Mouse (Mus musculus) midbrain, embryonic 16.5 days (tissue): ENCODE measurements around the gene Gm30083. TPM values are rescaled to one million over a fixed set of nuclear protein-coding genes. Genes with fewer than 3 reads are reported as not detected.

ENCODE experiments used
- ATAC-seq: fragments of 200-750 bp; cut with Nextera tagmentation; 2 replicates; pipeline ENCODE4 v1.8.0; 2017; ENCODE audit warnings: moderate TSS enrichment
- H3K27ac ChIP-seq: fragments of 300-500 bp; sonication (generic); 2 replicates; pipeline ENCODE4 v1.5.1; 2014; ENCODE audit warnings: mild to moderate bottlenecking, low read length, mixed read lengths
- H3K27me3 ChIP-seq: fragments of 300-500 bp; sonication (generic); 2 replicates; pipeline ENCODE4 v1.6.1; 2014; ENCODE audit warnings: low read depth, low read length, mixed read lengths; ENCODE audit not compliant: control insufficient read depth, insufficient read depth
- H3K36me3 ChIP-seq: fragments of 300-500 bp; sonication (generic); 2 replicates; pipeline ENCODE4 v1.6.1; 2014; ENCODE audit warnings: mild to moderate bottlenecking, low read length, moderate library complexity, mixed read lengths; ENCODE audit not compliant: control insufficient read depth, insufficient read depth
- H3K4me1 ChIP-seq: fragments of 300-500 bp; sonication (generic); 2 replicates; pipeline ENCODE4 v1.6.1; 2014; ENCODE audit warnings: mild to moderate bottlenecking, low read length, mixed read lengths; ENCODE audit not compliant: control insufficient read depth, insufficient read depth
- H3K4me2 ChIP-seq: fragments of 300-500 bp; sonication (generic); 2 replicates; pipeline ENCODE4 v1.6.1; 2014; ENCODE audit warnings: mild to moderate bottlenecking, low read length, mixed read lengths
- H3K4me3 ChIP-seq: fragments of 300-500 bp; sonication (generic); 2 replicates; pipeline ENCODE4 v1.5.1; 2014; ENCODE audit warnings: low read depth, mild to moderate bottlenecking, low read length, moderate library complexity, mixed read lengths
- H3K9ac ChIP-seq: fragments of 300-500 bp; sonication (generic); 2 replicates; pipeline ENCODE4 v1.6.1; 2014; ENCODE audit warnings: low read depth, low read length, mixed read lengths
- H3K9me3 ChIP-seq: fragments of 300-500 bp; sonication (generic); replicated peaks from 2 replicates; pipeline ENCODE4 v1.6.1; 2014; ENCODE audit warnings: mild to moderate bottlenecking, low read length, mixed read lengths; ENCODE audit not compliant: control insufficient read depth, poor library complexity, severe bottlenecking
- WGBS: fragments of 180-500 bp; shearing (Covaris S2); extraction: QIAGEN DNeasy Blood & Tissue Kit; methylation state at CpG from one replicate; pipeline ENCODE4 v1.1.7; 2014; 5-methylcytosine and 5-hydroxymethylcytosine counted together
- polyA plus RNA-seq: library from polyadenylated mRNA; unstranded; fragments of >200 nt; fragmentation: Nextera tagmentation; extraction: Ambion mirVana; gene quantifications from 2 replicates; pipeline ENCODE4 v1.2.1, GENCODE M21; 2015

The Gm30083 gene
- polyA plus RNA-seq, 1 experiment from 2014 or later = not detected

GRCm38 (mm10) chr14:34002358-34002757, 12.6 kb downstream of the Gm30083 start:
- no peak for ATAC-seq
- Histone ChIP-seq H3K27me3 (no peaks in the 10 kb centered on the region), H3K4me2 (no peak overlapping the region), H3K36me3 (no peaks in the 10 kb centered on the region), H3K4me1 (no peaks in the 10 kb centered on the region), H3K9ac (no peak overlapping the region), H3K27ac (no peak overlapping the region), H3K9me3 (no peaks in the 10 kb centered on the region), H3K4me3 (no peak overlapping the region)
- 93% methylated on average over 5 of the region's 5 CpGs for WGBS

GRCm38 (mm10) chr14:34001445-34001844, 13.5 kb downstream of the Gm30083 start:
- H3K27ac ChIP-seq = no peak overlapping the region

GRCm38 (mm10) chr14:34000076-34000475, 14.9 kb downstream of the Gm30083 start:
- Histone ChIP-seq H3K4me1 (no peaks in the 10 kb centered on the region), H3K27me3 (no peaks in the 10 kb centered on the region), H3K9ac (no peak overlapping the region), H3K27ac (no peak overlapping the region), H3K9me3 (no peaks in the 10 kb centered on the region), H3K4me3 (no peak overlapping the region), H3K36me3 (no peaks in the 10 kb centered on the region), H3K4me2 (no peak overlapping the region)
- no peak for ATAC-seq

More at GRCm38 (mm10) chr14:34001445-34001844, 13.5 kb downstream of the Gm30083 start:
- Histone ChIP-seq H3K4me3 (no peak overlapping the region), H3K4me2 (no peak overlapping the region), H3K27me3 (no peaks in the 10 kb centered on the region), H3K9ac (no peak overlapping the region), H3K36me3 (no peaks in the 10 kb centered on the region), H3K9me3 (no peaks in the 10 kb centered on the region), H3K4me1 (no peaks in the 10 kb centered on the region)
- no peak for ATAC-seq

- no peaks in the 10 kb centered on the region for H3K36me3 ChIP-seq
- H3K27me3 ChIP-seq = no peaks in the 10 kb centered on the region
- H3K4me1 ChIP-seq = no peaks in the 10 kb centered on the region
- H3K4me2 ChIP-seq = no peak overlapping the region
- H3K9ac ChIP-seq = no peak overlapping the region
- WGBS = 79% methylated on average over 6 of the region's 6 CpGs
- H3K27ac ChIP-seq = no peak overlapping the region
- ATAC-seq = no peak
- H3K4me3 ChIP-seq = no peak overlapping the region
- no peaks in the 10 kb centered on the region for H3K9me3 ChIP-seq
These were observed 17.6 kb downstream of the Gm30083 start for GRCm38 (mm10) chr14:33997427-33997826.

- WGBS = 87% methylated on average over 6 of the region's 6 CpGs
These were observed 21.3 kb downstream of the Gm30083 start for GRCm38 (mm10) chr14:33993521-33994289.

GRCm38 (mm10) chr14:33993051-33993450, 21.9 kb downstream of the Gm30083 start:
- Histone ChIP-seq H3K4me3 (no peak overlapping the region), H3K9me3 (no peaks in the 10 kb centered on the region), H3K9ac (no peak overlapping the region), H3K27me3 (no peaks in the 10 kb centered on the region), H3K27ac (no peak overlapping the region), H3K4me1 (no peaks in the 10 kb centered on the region), H3K4me2 (no peak overlapping the region), H3K36me3 (no peaks in the 10 kb centered on the region)
- ATAC-seq = no peak
- 93% methylated on average over 9 of the region's 9 CpGs for WGBS

More at GRCm38 (mm10) chr14:33993521-33994289, 21.3 kb downstream of the Gm30083 start:
- H3K4me2 ChIP-seq = no peak overlapping the region
- H3K27me3 ChIP-seq = no peaks in the 10 kb centered on the region
- H3K4me1 ChIP-seq = no peaks in the 10 kb centered on the region
- no peak overlapping the region for H3K4me3 ChIP-seq
- no peaks in the 10 kb centered on the region for H3K9me3 ChIP-seq
- H3K9ac ChIP-seq = no peak overlapping the region
- ATAC-seq = no peak
- no peak overlapping the region for H3K27ac ChIP-seq
- H3K36me3 ChIP-seq = no peaks in the 10 kb centered on the region

- H3K4me2 ChIP-seq = no peak overlapping the region
- H3K9me3 ChIP-seq = no peaks in the 10 kb centered on the region
- H3K9ac ChIP-seq = no peak overlapping the region
- no peak for ATAC-seq
- H3K4me1 ChIP-seq = no peaks in the 10 kb centered on the region
- H3K27me3 ChIP-seq = no peaks in the 10 kb centered on the region
- H3K36me3 ChIP-seq = no peaks in the 10 kb centered on the region
- H3K4me3 ChIP-seq = no peak overlapping the region
- WGBS = 74% methylated on average over 4 of the region's 4 CpGs
- H3K27ac ChIP-seq = no peak overlapping the region
These were observed 23.0 kb downstream of the Gm30083 start for GRCm38 (mm10) chr14:33991971-33992370.

GRCm38 (mm10) chr14:33989201-33989600, 25.8 kb downstream of the Gm30083 start:
- no peak for ATAC-seq
- Histone ChIP-seq H3K27me3 (no peaks in the 10 kb centered on the region), H3K36me3 (no peaks in the 10 kb centered on the region), H3K9ac (no peak overlapping the region), H3K4me1 (no peaks in the 10 kb centered on the region), H3K27ac (no peak overlapping the region), H3K9me3 (no peaks in the 10 kb centered on the region), H3K4me3 (no peak overlapping the region), H3K4me2 (no peak overlapping the region)
- WGBS = 49% methylated on average over 3 of the region's 3 CpGs

GRCm38 (mm10) chr14:33978604-33979059, 36.4 kb downstream of the Gm30083 start, which contains the start of gene Zfp488:
Gene Zfp488, minus strand, starts transcription at chr14:33978764.
- Histone ChIP-seq H3K36me3 (no peaks in the 10 kb centered on the region), H3K4me1 (peaks cover 11% of the 10 kb centered on the region), H3K9me3 (no peaks in the 10 kb centered on the region), H3K27ac (no peak within 1 kb of the TSS), H3K9ac (peak within 1 kb of the TSS; percentile 58), H3K4me2 (peak within 1 kb of the TSS; percentile 75), H3K4me3 (peak within 1 kb of the TSS; percentile 42), H3K27me3 (no peaks in the 10 kb centered on the region)
- ATAC-seq = peak; percentile 79
- WGBS = 3% methylated on average over 25 of the region's 25 CpGs
